Mouse (Mus musculus): ENCODE results near the gene Tank. TPM values are rescaled to one million over a fixed set of nuclear protein-coding genes. Genes with fewer than 3 reads are reported as not detected.

Gene Tank
- 26.2 TPM for polyA plus RNA-seq (2014; fragmentation: Illumina TruSeq; extraction: RNeasy Lipid Tissue Mini Kit (QIAGEN cat#74804); ENCODE audit: low read depth, low replicate concordance)

GRCm38 (mm10) chr2:61578433-61578832 is at the start of gene Tank:
Tank (plus strand) TSS chr2:61578585.

Other genes starting within 250 kb of the Tank start
- gene Psmd14, start 133.1 kb downstream of the Tank start, polyA plus RNA-seq (2014; fragmentation: Illumina TruSeq; extraction: RNeasy Lipid Tissue Mini Kit (QIAGEN cat#74804); ENCODE audit: low read depth, low replicate concordance): 78.7 TPM
- gene Tbr1, start 224.3 kb downstream of the Tank start, polyA plus RNA-seq (2014; fragmentation: Illumina TruSeq; extraction: RNeasy Lipid Tissue Mini Kit (QIAGEN cat#74804); ENCODE audit: low read depth, low replicate concordance): not detected